Mouse (Mus musculus): ENCODE results near the gene Smtnl2.

The Smtnl2 gene

DNA sequence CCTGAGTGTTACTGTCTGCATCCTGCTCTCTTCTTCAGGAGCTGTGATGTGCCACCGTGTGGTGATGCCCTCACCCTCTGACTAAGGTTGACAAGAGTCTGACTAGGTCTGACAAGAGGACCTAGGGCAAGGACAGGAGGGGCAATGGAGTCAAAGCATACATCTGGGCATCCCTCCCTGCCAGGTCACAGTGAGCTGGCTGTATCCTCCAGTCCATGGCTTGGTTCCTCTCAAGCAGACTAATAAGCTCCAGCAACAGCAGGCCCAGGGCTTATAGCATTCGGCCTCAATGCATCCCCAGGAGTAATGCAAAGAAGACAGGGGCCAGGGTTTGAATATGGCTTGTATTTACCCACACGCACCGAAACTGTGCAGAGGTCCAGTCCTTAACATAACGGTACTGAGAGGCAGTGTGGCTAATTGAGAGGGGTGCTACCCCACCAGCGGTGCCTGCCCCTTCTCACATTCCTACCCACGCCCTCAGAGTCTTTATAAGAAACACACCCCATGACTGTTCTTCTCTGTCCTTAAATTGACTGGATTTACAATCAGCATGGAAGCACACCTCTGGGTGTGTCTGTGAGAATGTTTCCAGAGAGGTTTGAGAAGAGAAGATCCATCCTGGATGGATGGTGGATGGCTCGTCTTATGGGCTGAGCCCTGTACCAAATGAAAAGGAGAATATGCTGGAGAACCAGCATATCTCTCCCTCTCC lies 13.5 kb downstream of the Smtnl2 start:
- DNase-seq (ENCODE audit: low spot score), result no peak

DNA sequence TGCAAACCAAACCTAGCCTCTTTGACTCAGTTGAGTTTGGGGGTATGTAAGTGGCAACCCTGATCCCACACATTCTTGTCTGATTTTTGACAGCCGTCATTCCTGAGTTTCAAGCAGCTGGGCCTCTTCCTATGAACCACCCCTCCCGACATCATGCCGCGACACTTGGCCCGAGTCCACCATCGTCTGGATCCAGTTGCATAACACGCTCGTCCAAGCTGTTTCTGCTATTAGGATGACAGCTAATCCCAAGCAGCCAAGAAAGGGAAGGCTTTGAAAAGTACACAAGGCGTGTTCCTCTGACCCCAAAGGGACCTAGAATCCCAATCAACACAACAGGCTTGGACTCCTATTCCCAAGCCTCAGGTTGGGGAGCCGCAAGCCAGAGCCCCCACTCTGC lies 14.4 kb downstream of the Smtnl2 start:
- no peak for DNase-seq (ENCODE audit: low spot score)

GRCm38 (mm10) chr11:72396621-72397020 lies 14.9 kb downstream of the Smtnl2 start:
- DNase-seq (ENCODE audit: low spot score), result no peak

- DNase-seq (ENCODE audit: low spot score), result no peak
Observed at GRCm38 (mm10) chr11:72395652-72396051, 15.9 kb downstream of the Smtnl2 start.

DNA sequence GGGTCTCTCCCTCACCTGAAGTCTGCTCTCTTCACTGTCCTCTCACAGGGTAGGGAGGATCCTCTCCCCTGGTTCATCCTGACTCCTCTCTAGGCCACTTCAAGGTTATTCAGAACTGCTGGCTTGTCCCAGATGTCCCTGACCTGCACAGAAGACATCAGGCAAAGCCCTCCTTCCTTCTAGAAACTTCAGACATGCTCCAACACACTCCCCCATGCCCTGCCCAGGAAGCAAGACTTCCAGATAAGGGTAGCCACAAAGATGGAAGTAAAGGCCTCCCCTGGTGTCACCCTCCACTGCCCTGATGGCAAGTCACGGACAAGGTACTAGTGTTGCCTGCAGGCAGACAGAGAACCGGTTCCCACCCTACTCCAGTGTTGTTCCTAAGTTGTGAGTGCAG lies 16.8 kb downstream of the Smtnl2 start:
- DNase-seq (ENCODE audit: low spot score), result no peak

DNA sequence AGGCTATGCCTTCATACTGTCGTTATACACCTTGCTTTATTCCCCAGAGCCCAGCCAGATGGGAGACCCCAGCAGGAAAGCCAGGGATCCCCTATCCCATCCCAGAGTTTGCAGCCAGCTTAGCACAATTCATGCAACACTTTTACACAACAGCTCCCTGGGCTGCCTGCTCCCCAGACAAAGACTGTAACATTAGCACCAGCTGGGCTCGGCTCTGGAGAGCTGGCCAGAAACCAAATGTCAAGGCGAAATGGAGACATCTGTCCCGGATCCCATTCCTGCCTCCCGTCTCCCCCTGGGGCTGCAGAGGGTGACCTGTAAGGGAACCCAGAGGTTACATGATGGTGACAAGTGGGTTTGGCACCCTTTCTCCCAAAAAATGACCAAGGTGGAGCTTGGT lies 17.8 kb downstream of the Smtnl2 start:
- peak; percentile 21 for DNase-seq (ENCODE audit: low spot score)

GRCm38 (mm10) chr11:72393243-72393642 lies 18.3 kb downstream of the Smtnl2 start:
- DNase-seq (ENCODE audit: low spot score), result no peak

GRCm38 (mm10) chr11:72391181-72391580 lies 20.3 kb downstream of the Smtnl2 start:
- DNase-seq (ENCODE audit: low spot score), result no peak

DNA sequence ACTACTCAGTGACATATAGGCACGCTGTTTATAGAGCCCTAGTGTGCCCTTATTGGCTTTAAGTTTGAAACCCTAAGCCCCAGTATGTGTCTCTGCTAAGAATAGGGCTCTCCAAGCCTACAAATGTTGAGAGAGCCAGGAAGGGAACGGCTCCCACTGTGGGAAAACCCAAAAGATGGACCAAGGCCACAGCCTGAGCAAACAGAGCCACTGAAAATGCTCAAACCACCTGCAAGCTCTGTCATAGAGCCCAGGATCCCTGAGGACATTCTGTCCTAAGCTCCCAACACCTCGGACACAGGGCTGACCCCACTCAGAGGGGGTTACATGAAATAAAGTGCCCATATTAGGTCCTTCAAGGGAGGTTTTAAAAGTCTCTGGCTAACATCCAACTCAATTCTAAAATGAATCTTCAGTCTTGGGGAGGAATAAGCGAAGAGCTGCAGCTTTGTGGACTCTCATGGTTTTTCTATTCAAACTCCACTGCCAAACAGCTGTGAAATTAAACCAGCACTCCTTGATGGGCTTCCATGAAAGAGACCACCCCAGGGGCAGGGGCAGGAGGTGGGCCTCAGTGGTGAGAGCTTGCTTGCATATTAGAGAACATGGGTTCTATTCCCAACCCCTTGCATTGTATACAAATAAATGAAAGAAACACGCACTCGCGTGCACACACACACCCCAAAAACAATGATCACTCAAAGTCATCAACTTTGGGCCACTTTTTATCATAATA lies 21.9 kb downstream of the Smtnl2 start:
- no peak for DNase-seq (ENCODE audit: low spot score)

DNA sequence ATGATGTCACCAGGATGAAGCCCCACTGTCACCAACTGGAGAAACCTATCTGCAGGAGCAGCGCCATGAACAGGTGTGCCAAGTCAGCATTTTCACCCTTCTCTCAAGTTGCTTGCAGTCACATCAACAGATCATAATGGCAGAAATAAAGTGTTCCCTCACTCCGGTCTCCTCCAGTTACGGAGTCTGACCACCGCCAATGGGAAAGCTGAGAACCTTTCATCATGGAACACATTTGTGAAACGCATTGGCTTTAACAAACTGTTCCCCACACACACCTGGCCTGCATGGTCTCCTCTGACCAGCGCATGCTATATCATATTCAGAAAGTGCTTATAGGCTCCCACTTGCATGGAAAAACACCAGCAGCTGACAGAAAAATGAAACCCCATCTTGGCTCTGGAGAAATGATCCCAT lies 23.4 kb downstream of the Smtnl2 start:
- no peak for DNase-seq (ENCODE audit: low spot score)

GRCm38 (mm10) chr11:72379351-72379750 lies 32.2 kb downstream of the Smtnl2 start:
- no peak for DNase-seq (ENCODE audit: low spot score)

DNA sequence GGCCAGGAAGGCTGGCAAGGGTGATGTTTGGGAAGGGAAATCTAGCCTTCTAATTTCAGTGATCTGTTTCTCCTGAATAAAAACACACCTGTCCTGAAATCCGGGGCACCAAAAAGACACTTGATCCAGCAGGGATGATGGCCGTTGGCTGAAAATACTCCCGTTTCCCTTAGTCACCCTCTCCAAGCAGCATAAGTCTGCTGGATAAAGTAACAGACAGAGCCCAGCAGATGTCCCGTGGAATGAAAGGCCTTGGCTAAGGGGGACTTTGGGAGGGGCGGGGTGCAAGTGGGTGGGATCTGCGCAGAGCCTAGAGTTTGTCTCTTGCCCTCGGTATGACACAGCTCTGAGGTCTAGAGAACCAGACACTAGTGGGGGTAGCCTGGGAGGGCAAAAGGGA lies 33.3 kb downstream of the Smtnl2 start:
- no peak for DNase-seq (ENCODE audit: low spot score)

- no peak for DNase-seq (ENCODE audit: low spot score)
Observed at GRCm38 (mm10) chr11:72376562-72376961, 35.0 kb downstream of the Smtnl2 start.

- DNase-seq (ENCODE audit: low spot score), result no peak
Observed at GRCm38 (mm10) chr11:72369904-72370672, 41.4 kb downstream of the Smtnl2 start.

- DNase-seq (ENCODE audit: low spot score), result no peak
Observed at GRCm38 (mm10) chr11:72367934-72368674, 43.4 kb downstream of the Smtnl2 start.

GRCm38 (mm10) chr11:72366126-72366525 lies 45.4 kb downstream of the Smtnl2 start:
- no peak for DNase-seq (ENCODE audit: low spot score)

DNA sequence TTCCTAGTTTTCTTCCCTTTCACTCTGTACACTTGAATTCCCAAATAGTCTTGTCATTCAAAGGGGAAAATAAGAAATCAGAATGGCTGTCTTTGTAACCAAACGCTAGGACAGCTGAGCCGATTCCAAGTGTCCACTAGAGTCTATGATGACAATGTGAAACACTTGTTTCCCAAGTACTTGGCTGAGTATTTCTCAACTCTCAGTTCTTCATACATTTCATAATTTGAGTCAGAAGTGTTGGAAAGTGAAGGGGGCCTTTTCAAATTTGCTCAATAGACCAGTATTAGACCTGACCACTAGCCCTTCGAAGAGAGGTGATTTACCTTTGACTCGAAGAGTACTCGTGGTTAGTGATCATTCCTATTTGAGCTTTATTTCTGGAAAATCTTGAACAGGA lies 47.0 kb downstream of the Smtnl2 start:
- DNase-seq (ENCODE audit: low spot score), result no peak

DNA sequence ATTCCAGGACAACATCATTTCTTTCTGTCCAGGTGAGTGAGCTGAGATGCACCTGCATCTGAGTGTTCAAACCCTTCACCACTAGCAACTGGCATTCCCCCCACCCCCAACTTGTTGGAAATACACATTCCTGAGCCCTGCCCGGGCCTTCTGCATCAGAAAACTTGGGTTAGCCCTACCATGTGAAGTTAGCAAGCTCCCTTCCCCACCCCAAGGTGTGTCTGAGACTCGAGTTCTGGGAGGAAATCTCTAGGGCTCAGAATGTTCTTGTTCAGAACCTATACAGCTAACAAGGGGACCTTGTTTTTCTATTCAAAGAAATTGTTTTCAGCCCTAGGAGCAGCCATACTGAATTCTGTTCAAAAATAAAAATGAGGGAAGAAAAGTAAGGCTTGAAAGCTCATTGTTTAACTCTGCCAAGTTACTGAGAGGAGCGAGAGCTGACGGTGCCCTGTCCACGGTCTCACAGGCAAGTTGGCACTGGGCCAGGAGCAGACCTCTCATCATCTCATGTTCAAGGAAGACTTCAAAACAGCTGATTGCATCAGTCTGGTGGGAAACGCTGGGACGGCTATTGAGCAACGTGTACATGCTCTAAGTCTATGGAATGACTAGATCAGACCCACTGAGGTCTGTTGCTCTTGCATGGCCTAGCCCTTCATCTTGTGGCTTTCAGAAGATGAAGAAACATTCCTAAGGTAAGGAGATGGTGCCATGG lies 47.8 kb downstream of the Smtnl2 start:
- DNase-seq (ENCODE audit: low spot score), result no peak

DNA sequence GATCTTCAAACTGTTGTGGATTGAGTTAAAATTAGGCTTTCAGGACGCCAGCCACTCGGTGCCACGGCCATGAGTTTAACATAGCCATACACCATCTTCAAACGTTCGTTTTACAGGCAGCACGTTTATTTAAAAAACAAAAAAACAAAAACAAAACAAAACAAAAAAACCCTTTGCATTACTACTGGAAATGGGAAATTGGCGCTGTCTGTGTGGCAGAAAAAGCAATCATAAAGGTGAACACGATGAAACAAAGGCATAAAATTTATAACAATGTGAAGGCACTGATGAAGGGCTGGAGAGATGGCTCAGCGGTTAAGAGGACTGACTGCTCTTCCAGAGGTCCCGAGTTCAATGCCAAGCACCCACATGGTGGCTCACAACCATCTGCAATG lies 49.2 kb downstream of the Smtnl2 start, which contains the start of gene Tekt1:
Gene Tekt1, minus strand, starts transcription at position 96 of the 395 bp plus-strand sequence.
- DNase-seq (ENCODE audit: low spot score), result no peak

DNA sequence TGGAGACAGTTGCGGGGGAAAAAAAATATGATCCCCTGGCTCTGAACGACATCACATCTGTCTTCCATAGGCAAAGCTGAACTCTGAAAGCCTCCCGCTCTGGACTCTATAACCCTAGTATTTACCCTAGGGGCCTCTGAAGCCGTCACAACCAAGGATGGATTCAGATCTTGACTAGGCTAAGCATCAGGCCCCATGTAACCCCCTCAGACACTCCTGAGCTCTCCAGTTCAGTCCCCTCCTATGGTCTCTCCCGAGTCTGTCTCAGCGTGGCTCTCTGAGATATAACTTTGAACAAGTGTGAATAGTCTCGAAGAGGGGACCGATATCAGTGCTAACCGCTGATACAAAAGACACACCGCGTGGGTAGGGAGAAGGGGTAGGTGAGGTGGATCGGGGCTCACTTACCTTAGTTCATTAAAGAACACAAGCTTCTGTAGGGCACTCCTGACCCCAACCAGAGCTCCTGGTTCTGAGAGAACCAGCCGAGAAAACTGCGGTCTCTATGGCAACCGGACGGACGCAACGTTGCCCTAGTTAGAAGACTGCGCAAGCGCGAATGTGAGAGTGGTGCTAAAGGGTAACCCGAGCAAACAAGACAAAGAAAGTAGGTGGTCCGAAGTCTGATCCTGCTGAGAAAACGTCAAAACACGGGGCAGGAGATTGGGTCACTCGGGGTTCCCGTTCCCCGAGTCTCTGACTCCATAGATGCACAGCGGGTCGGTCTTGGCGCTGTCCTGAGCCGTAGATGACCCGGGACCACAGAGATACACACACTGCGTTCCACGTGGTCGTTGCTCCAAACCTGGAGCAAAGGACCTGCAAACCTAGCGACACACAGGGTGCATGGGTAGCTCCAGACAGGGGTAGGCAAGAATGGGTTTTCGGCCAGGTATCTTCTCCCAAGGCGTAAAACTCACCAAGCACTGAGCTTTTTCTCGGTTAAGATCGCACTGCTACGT lies 49.8 kb downstream of the Smtnl2 start:
- DNase-seq (ENCODE audit: low spot score), result peak; percentile 47
